8 mouse cellular contexts compared by ENCODE assay signal in genomic region chr6:85904642-85905061, GRCm38 (mm10). TPM values are rescaled to one million over a fixed set of nuclear protein-coding genes. Genes with fewer than 3 reads are reported as not detected.
DNase-seq lines count a peak whose midpoint lies in the region; ATAC-seq lines count a peak whose summit lies in the region.
"Not testable (repeated sequence)": the region's sequence is repeated elsewhere in the genome, so short reads cannot be mapped to it uniquely, and the experiment has no call there.

TSS of gene Nat8f4 (minus strand) at chr6:85904884.

- H3K27ac ChIP-seq in forebrain, embryonic 12.5 days; heart, embryonic 16.5 days (ENCODE audit: low read length); liver, embryonic 12.5 days; stomach, embryonic 15.5 days: not testable (repeated sequence)

- H3K4me2 ChIP-seq in forebrain, embryonic 12.5 days = peak within 1 kb of the TSS; percentile 50
- H3K4me2 ChIP-seq in heart, embryonic 16.5 days (ENCODE audit: low read depth, low read length) = peak within 1 kb of the TSS; percentile 45
- peak within 1 kb of the TSS; percentile 63 for H3K4me2 ChIP-seq in liver, embryonic 12.5 days
- H3K4me2 ChIP-seq in stomach, embryonic 15.5 days = peak within 1 kb of the TSS; percentile 44

- not testable (repeated sequence) for H3K4me1 ChIP-seq in forebrain, embryonic 12.5 days; heart, embryonic 16.5 days (ENCODE audit: control insufficient read depth, insufficient read depth, low read length); liver, embryonic 12.5 days; stomach, embryonic 15.5 days

- peak; percentile 81 to 87 for DNase-seq in CD8-positive naive resting alpha-beta T cell, adult 2 months (ENCODE audit: low read depth in 2 of 2, low spot score in 2 of 2)
- DNase-seq in c-Kit-positive CD71-positive TER-119-positive erythroid progenitor cells, embryonic 14.5 days (ENCODE audit: low spot score) = peak; percentile 34
- peak; percentile 85 to 86 for DNase-seq in kidney, postnatal 25 days
- DNase-seq in natural killer cell, adult 2 months (ENCODE audit: low spot score in 2 of 2) = peak; percentile 70 to 80

- H3K9ac ChIP-seq in forebrain, embryonic 12.5 days; heart, embryonic 16.5 days (ENCODE audit: low read length); stomach, embryonic 15.5 days: not testable (repeated sequence)
- H3K9ac ChIP-seq in liver, embryonic 12.5 days = peak within 1 kb of the TSS; percentile 36; the same call in 1 of the 2 replicates

- H3K36me3 ChIP-seq in forebrain, embryonic 12.5 days (replicated peaks); heart, embryonic 16.5 days (ENCODE audit: control insufficient read depth, insufficient read depth); liver, embryonic 12.5 days; stomach, embryonic 15.5 days: not testable (repeated sequence)

- peak; percentile 60; the same call in 1 of the 2 replicates for ATAC-seq in forebrain, embryonic 12.5 days (ENCODE audit: low FRiP score)
- ATAC-seq in heart, embryonic 16.5 days (replicated peaks; ENCODE audit: extremely low read depth, insufficient read depth, low FRiP score) = peak; percentile 67; the same call in 1 of the 2 replicates
- ATAC-seq in liver, embryonic 12.5 days = peak; percentile 80
- ATAC-seq in stomach, embryonic 15.5 days (ENCODE audit: insufficient read depth, low FRiP score, low read depth) = peak; percentile 74; the same call in 1 of the 2 replicates

- H3K4me3 ChIP-seq in forebrain, embryonic 12.5 days (replicated peaks) = peak within 1 kb of the TSS; percentile 36
- H3K4me3 ChIP-seq in heart, embryonic 16.5 days (ENCODE audit: low read length) = peak within 1 kb of the TSS; percentile 41
- peak within 1 kb of the TSS; percentile 55 for H3K4me3 ChIP-seq in liver, embryonic 12.5 days
- peak within 1 kb of the TSS; percentile 34 for H3K4me3 ChIP-seq in stomach, embryonic 15.5 days (replicated peaks)

- H3K27me3 ChIP-seq in forebrain, embryonic 12.5 days; heart, embryonic 16.5 days (ENCODE audit: control insufficient read depth, insufficient read depth, low read length); liver, embryonic 12.5 days (replicated peaks); stomach, embryonic 15.5 days (replicated peaks): not testable (repeated sequence)

- not testable (repeated sequence) for H3K9me3 ChIP-seq in forebrain, embryonic 12.5 days; heart, embryonic 16.5 days (replicated peaks; ENCODE audit: control insufficient read depth, low read length); liver, embryonic 12.5 days (replicated peaks); stomach, embryonic 15.5 days

- WGBS in forebrain, embryonic 12.5 days = 14% methylated on average over 20 of the region's 20 CpGs
- 15% methylated on average over 20 of the region's 20 CpGs for WGBS in heart, embryonic 16.5 days
- 11% methylated on average over 20 of the region's 20 CpGs for WGBS in liver, embryonic 12.5 days (ENCODE audit: insufficient replicate concordance)
- 11% methylated on average over 20 of the region's 20 CpGs for WGBS in stomach, embryonic 15.5 days

RNA-seq across cellular contexts. Expression of gene Nat8f4, which starts in this region (rescaled TPM):
- polyA plus RNA-seq in forebrain, embryonic 12.5 days (2016; fragmentation: Nextera tagmentation; extraction: Ambion mirVana) = 7.6 and 7.9 TPM in 2 replicates
- polyA plus RNA-seq in heart, embryonic 16.5 days (2015; fragmentation: Nextera tagmentation; extraction: Ambion mirVana) = 2.1 and 2.9 TPM in 2 replicates
- 0.81 and 1.2 TPM in 2 replicates for polyA plus RNA-seq in liver, embryonic 12.5 days (2016; fragmentation: Nextera tagmentation; extraction: Ambion mirVana)
- polyA plus RNA-seq in stomach, embryonic 15.5 days (2015; fragmentation: Nextera tagmentation; extraction: Ambion mirVana) = 3.7 and 4.1 TPM in 2 replicates

Comparison
In these comparisons a context has a peak if more than half of its experiments do, and no peak if none do; other contexts are left out.
1. DNase-seq: peak in every context shown above with its lines; median percentile 86 in kidney, postnatal 25 days; 84 in CD8-positive naive resting alpha-beta T cell, adult 2 months; 75 in natural killer cell, adult 2 months; 34 in c-Kit-positive CD71-positive TER-119-positive erythroid progenitor cells, embryonic 14.5 days.